Mouse (Mus musculus) limb, embryonic 14.5 days (tissue): Measurements from ENCODE around the gene Poldip3. TPM values are rescaled to one million over a fixed set of nuclear protein-coding genes. Genes with fewer than 3 reads are reported as not detected.
A peak's percentile ranks its signal among the peaks of the same experiment; 100 is the strongest.

Experiments used
- ATAC-seq: fragments of 200-750 bp; cut with Nextera tagmentation; 2 replicates; pipeline ENCODE4 v1.8.0; 2017; ENCODE audit warnings: low read depth, moderate number of reproducible peaks, moderate TSS enrichment; ENCODE audit not compliant: low FRiP score
- DNase-seq: peaks from one replicate; pipeline ENCODE4 v3.0.0-alpha.2; 2015; ENCODE audit warnings: low spot score
- H3K27ac ChIP-seq: fragments of 300-500 bp; sonication (generic); replicated peaks from 2 replicates; pipeline ENCODE4 v1.5.1; 2014; ENCODE audit warnings: low read depth, mild to moderate bottlenecking, low read length, moderate library complexity, mixed read lengths
- H3K27me3 ChIP-seq: fragments of 300-500 bp; sonication (generic); 2 replicates; pipeline ENCODE4 v1.6.1; 2014; ENCODE audit warnings: low read length, mixed read lengths; ENCODE audit not compliant: control insufficient read depth, insufficient read depth
- H3K36me3 ChIP-seq: fragments of 300-500 bp; sonication (generic); 2 replicates; pipeline ENCODE4 v1.6.1; 2014; ENCODE audit warnings: mild to moderate bottlenecking, low read length, moderate library complexity, mixed read lengths; ENCODE audit not compliant: control insufficient read depth, insufficient read depth
- H3K4me1 ChIP-seq: fragments of 300-500 bp; sonication (generic); 2 replicates; pipeline ENCODE4 v1.6.1; 2014; ENCODE audit warnings: antibody characterized with exemption, low read length, mixed read lengths; ENCODE audit not compliant: control insufficient read depth, insufficient read depth
- H3K4me2 ChIP-seq: fragments of 300-500 bp; sonication (generic); replicated peaks from 2 replicates; pipeline ENCODE4 v1.6.1; 2014; ENCODE audit warnings: low read depth, mild to moderate bottlenecking, low read length, moderate library complexity; ENCODE audit not compliant: severe bottlenecking
- H3K4me3 ChIP-seq: fragments of 300-500 bp; sonication (generic); replicated peaks from 2 replicates; pipeline ENCODE4 v1.5.1; 2014; ENCODE audit warnings: low read length
- H3K9ac ChIP-seq: fragments of 300-500 bp; sonication (generic); 2 replicates; pipeline ENCODE4 v1.6.1; 2014; ENCODE audit warnings: mild to moderate bottlenecking, low read depth, low read length, moderate library complexity; ENCODE audit not compliant: severe bottlenecking
- H3K9me3 ChIP-seq: fragments of 300-500 bp; sonication (generic); 2 replicates; pipeline ENCODE4 v1.6.1; 2016; ENCODE audit warnings: low read length; ENCODE audit not compliant: control insufficient read depth
- POLR2A ChIP-seq: fragments of 200-500 bp; IDR thresholded peaks from 2 replicates; pipeline ENCODE4 v1.8.0; 2012; ENCODE audit warnings: inconsistent platforms, mild to moderate bottlenecking, moderate library complexity, borderline replicate concordance; ENCODE audit not compliant: insufficient read depth, insufficient read length; ENCODE audit errors: extremely low read depth
- WGBS: fragments of 180-500 bp; shearing (Covaris S2); extraction: QIAGEN DNeasy Blood & Tissue Kit; methylation state at CpG from one replicate; pipeline ENCODE4 v1.1.7; 2014; 5-methylcytosine and 5-hydroxymethylcytosine counted together
- polyA plus RNA-seq, 2 experiments: library from polyadenylated mRNA; depleted of rRNA in 1 of 2; stranded (reverse) in 1 of 2; unstranded in 1 of 2; fragments of >200 nt; fragmentation: Nextera tagmentation in 1 of 2; extraction: Ambion mirVana in 1 of 2; gene quantifications; 2 replicates each; pipeline versions ENCODE4 v1.2.1 to v1.2.3; 2012 to 2014

Gene Poldip3
- polyA plus RNA-seq, 2 experiments: 88.2 to 150 TPM

GRCm38 (mm10) chr15:83158587-83159160 lies 9.5 kb upstream of the Poldip3 start:
- TF ChIP-seq POLR2A: no peak
- no peak overlapping the region for H3K4me2 ChIP-seq
- H3K4me1 ChIP-seq: no peaks in the 10 kb centered on the region
- ATAC-seq (no peak), DNase-seq (no peak)
- no peak overlapping the region for H3K4me3 ChIP-seq
- WGBS: 88% methylated on average over 7 of the region's 7 CpGs
- H3K9me3 ChIP-seq: no peaks in the 10 kb centered on the region
- no peaks in the 10 kb centered on the region for H3K27me3 ChIP-seq
- 0 out of 2 replicates have a peak overlapping the region, but pooled peaks have one; percentile 8 for H3K27ac ChIP-seq
- no peak overlapping the region for H3K9ac ChIP-seq
- H3K36me3 ChIP-seq: peaks cover 55% of the 10 kb centered on the region

GRCm38 (mm10) chr15:83157667-83158064 lies 8.5 kb upstream of the Poldip3 start:
- H3K4me2 ChIP-seq: no peak overlapping the region
- ATAC-seq (no peak), DNase-seq (no peak)
- no peak overlapping the region for H3K4me3 ChIP-seq
- H3K27ac ChIP-seq: no peak overlapping the region
- peaks cover 60% of the 10 kb centered on the region for H3K36me3 ChIP-seq
- no peaks in the 10 kb centered on the region for H3K9me3 ChIP-seq
- H3K9ac ChIP-seq: no peak overlapping the region
- TF ChIP-seq POLR2A: no peak
- H3K27me3 ChIP-seq: no peaks in the 10 kb centered on the region
- WGBS: 96% methylated on average over 6 of the region's 6 CpGs
- H3K4me1 ChIP-seq: no peaks in the 10 kb centered on the region

- Histone ChIP-seq H3K4me1 (no peaks in the 10 kb centered on the region), H3K9ac (no peak overlapping the region), H3K36me3 (peaks cover 60% of the 10 kb centered on the region), H3K4me2 (no peak overlapping the region), H3K9me3 (no peaks in the 10 kb centered on the region), H3K4me3 (no peak overlapping the region), H3K27me3 (no peaks in the 10 kb centered on the region), H3K27ac (no peak overlapping the region)
- 76% methylated on average over 11 of the region's 11 CpGs for WGBS
- ATAC-seq (no peak), DNase-seq (peak; percentile 50)
- TF ChIP-seq POLR2A: no peak
Observed at GRCm38 (mm10) chr15:83156929-83157666, 7.9 kb upstream of the Poldip3 start.

- no peak overlapping the region for H3K9ac ChIP-seq
- TF ChIP-seq POLR2A: no peak
- H3K36me3 ChIP-seq: peaks cover 48% of the 10 kb centered on the region
- H3K4me1 ChIP-seq: no peaks in the 10 kb centered on the region
- H3K4me3 ChIP-seq: no peak overlapping the region
- no peaks in the 10 kb centered on the region for H3K9me3 ChIP-seq
- ATAC-seq: no peak
- DNase-seq: no peak
- WGBS: 66% methylated on average over 6 of the region's 6 CpGs
- no peak overlapping the region for H3K4me2 ChIP-seq
- no peaks in the 10 kb centered on the region for H3K27me3 ChIP-seq
- H3K27ac ChIP-seq: no peak overlapping the region
Observed at GRCm38 (mm10) chr15:83155672-83156419, 6.7 kb upstream of the Poldip3 start.

GRCm38 (mm10) chr15:83154309-83154708 lies 5.1 kb upstream of the Poldip3 start:
- H3K9me3 ChIP-seq: no peaks in the 10 kb centered on the region
- no peaks in the 10 kb centered on the region; the same call in 1 of the 2 replicates for H3K4me1 ChIP-seq
- WGBS: 93% methylated on average over 7 of the region's 7 CpGs
- H3K27ac ChIP-seq: no peak overlapping the region
- DNase-seq (no peak), ATAC-seq (no peak)
- TF ChIP-seq POLR2A: no peak
- no peaks in the 10 kb centered on the region for H3K27me3 ChIP-seq
- no peak overlapping the region for H3K4me3 ChIP-seq
- no peak overlapping the region for H3K9ac ChIP-seq
- no peak overlapping the region for H3K4me2 ChIP-seq
- peaks cover 33% of the 10 kb centered on the region for H3K36me3 ChIP-seq
